Mouse (Mus musculus) CD8-positive naive resting alpha-beta T cell, adult 2 months (primary cell): Measurements from ENCODE around the gene Zfp971.
A peak's percentile ranks its signal among the peaks of the same experiment; 100 is the strongest.
"Not testable (repeated sequence)": the region's sequence is repeated elsewhere in the genome, so short reads cannot be mapped to it uniquely, and the experiment has no call there.

ENCODE experiments used
- DNase-seq, 2 experiments: peaks; one replicate each; pipeline ENCODE4 v3.0.0; 2022; ENCODE audit warnings: low read depth in 2 of 2, low spot score in 2 of 2

Gene Zfp971

DNA sequence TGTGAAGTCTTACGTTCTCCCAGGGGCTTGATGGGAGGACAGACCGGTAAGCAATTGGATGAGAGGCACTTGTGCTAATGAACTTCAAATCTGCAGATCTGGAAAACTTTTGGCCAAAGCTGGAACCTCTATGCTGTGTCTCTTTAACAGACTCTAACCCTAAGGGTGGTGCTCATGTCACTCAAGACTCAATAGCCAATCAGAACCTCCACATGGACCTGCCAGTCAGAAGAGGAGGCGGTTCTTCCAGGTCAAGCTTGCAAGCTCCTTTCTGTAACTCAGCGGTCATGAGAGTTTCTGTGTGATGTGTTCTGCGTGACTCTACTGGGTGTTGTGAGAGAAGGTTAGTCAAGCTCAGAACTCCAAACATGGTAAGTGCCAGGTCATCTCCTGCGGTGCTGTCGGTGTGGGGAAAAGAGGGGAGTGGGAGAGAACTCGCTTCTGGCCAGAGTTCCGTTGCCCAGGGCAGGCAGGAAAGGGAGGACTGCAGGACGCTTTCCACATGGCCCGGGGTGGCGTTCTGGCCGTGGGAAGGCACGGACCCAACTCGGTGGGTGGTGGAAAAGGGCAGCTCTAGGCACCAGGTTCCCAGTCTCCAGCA, at the start of gene Zfp971:
Gene Zfp971 (plus strand): TSS at position 274 of the 601 bp plus-strand sequence.
- peak in 1 of 2 experiments; percentile 18 for DNase-seq

DNA sequence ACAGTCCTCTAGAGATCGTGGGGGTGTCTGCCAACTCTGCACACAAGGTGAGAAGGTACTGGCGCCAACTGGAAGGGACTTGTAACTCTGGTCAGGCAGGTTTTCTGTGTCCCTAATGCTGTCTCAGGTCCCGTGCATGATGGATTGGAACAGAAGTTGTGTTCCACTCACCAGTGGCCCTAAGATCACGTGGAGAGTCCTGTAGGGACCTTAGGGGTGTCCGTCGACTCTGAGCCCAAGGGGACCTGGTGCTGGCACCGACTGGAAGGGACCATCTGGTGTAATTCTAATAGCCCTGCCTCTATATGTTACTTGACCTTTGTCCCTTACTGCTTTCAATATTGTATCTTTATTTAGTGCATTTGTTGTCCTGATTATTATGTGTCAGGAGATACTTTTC, 48.3 kb upstream of the Zfp971 start:
- not testable (repeated sequence) for DNase-seq

DNA sequence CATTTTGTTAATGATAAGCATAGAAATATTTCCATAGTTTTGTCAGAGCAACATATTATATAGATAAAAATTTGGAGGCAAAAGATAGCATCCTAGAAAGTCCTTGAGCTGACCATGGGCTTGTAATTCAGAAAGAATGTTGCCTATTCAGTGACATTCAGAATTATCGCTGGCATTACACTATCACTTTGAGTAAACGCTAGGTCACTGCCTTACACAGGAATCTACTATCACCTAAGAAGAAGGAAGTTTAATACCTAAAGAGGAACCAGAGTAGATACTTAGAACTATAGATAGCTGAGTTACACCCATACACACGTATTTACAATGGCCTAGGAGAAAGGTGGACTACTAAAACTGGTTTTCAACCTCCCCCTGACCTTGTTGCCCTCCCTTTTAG, 3.6 kb upstream of the Zfp971 start:
- DNase-seq: not testable (repeated sequence)

DNA sequence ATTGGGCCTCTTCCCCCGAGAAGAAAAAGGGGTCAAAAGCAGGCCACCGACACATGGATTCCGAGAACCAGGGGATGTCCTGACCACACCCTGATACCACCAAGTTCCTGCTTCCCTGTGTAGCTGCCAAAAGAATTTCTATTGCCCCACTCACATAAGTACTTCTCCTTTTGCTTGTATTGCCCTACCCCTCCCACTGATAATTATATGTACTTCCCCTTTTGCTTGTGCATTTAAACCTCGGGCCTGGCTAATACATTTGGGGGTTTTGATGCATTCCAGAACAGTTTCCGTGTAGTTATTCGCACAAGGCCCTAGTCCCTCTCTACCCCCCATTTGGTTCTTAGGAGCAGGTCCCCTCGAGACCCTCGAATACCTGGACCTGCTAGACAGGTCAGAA, 2.3 kb upstream of the Zfp971 start:
- not testable (repeated sequence) for DNase-seq

DNA sequence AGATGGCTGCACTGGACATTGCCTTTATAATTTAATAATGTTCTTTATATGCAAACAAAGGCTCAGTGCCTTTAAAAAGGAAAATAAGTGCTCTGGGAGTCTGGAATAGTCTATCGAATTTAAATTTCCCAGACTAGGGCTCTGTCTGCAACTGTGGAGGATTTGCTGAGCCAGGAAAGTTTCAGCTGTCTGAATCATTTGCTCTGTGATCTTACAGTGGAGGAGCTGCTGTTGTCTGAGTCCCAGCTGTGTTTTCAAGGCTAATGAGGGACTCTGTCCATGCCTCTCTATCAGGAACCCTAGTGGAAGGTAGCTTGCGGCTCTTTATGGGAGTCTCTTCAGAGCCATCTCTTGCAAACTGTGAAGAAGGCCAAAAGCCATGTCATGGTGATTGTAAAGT, 777 bp downstream of the Zfp971 start:
- not testable (repeated sequence) for DNase-seq

DNA sequence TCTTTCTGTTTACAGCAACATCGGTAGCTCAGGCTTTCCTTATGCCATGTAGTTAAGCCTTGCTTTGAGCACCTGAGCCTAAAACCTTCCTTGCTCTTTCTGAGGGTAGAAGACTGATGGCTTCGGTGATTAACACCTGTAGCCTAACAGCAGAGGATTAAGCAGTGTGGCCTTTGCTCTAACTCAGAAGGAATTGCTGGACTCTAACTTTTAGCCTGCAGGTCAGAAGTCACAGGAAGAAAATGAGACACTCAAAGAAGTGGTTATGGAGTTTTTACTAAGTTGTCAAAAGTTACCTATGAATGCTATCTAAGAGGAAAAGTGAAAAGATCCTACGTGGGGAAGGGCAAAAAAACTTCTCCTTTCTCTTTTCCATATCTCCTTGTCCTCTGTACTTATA, 4.5 kb downstream of the Zfp971 start:
- DNase-seq: not testable (repeated sequence)

DNA sequence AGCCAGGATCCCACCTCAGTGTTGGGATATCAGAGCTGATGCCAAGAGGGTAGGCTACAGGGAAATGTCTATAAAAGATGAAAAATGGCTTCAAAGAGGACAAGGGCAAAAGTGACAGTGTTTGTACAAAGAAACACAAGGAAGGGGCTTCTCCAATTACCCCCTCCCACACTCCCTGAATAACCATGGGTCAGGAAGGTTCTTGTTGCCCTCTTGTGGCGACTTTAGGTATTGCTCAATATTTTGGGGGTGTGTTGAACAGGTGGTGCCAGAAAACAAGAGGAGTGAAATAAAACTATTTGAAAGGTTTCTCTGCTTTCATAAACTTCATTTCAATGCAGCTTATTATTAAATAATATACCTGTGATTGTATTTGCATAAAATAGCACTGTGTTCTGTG, 35.1 kb downstream of the Zfp971 start:
- peak; percentile 48 to 55 for DNase-seq

DNA sequence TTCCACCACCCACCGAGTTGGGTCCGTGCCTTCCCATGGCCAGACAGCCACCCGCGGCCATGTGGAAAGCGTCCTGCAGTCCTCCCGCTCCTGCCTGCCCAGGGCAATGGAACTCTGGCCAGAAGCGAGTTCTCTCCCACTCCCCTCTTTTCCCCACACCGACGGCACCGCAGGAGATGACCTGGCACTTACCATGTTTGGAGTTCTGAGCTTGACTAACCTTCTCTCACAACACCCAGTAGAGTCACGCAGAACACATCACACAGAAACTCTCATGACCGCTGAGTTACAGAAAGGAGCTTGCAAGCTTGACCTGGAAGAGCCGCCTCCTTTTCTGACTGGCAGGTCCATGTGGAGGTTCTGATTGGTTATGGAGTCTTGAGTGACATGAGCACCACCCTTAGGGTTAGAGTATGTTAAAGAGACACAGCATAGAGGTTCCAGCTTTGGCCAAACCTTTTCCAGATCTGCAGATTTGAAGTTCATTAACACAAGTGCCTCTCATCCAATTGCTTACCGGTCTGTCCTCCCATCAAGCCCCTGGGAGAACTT, 55.2 kb downstream of the Zfp971 start, which contains the start of gene Zfp931:
Gene Zfp931 (minus strand): TSS at position 311 of the 552 bp plus-strand sequence.
- DNase-seq: peak in 1 of 2 experiments; percentile 19
